Mouse (Mus musculus) central nervous system, embryonic 18 days (tissue): Measurements from ENCODE around the gene Wdr20rt. TPM values are rescaled to one million over a fixed set of nuclear protein-coding genes. Genes with fewer than 3 reads are reported as not detected.

Source experiments
- polyA plus RNA-seq: library from polyadenylated mRNA; depleted of rRNA; stranded (reverse); fragments of >200 nt; gene quantifications from 2 replicates; pipeline ENCODE4 v1.2.3, GENCODE M21; 2012; rRNA removed

Gene Wdr20rt
- not detected in 2 replicates for polyA plus RNA-seq

DNA sequence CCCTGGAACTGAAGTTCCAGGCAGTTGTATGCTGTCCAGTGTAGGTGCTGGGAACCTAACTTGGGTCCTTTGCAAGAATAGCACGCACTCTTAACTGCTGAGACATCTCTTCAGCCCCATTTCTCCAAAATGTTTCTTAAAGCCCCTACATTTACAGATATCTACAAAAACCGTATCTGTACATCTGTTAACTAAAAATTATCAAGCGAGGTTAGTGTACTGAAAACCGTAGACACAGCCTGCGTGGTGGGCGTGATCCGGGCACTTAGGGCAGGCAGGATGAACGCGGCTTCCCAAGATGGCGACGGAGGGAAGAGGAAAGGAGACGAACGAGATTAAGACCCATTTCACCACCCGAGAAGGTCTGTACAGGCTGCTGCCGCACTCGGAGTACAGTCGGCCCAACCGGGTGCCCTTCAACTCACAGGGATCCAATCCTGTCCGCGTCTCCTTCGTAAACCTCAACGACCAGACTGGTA, at the start of gene Wdr20rt:
Wdr20rt (plus strand) TSS at position 51 of the 479 bp plus-strand sequence.

Other genes with a start within 250 kb of the Wdr20rt start
- 52.1 and 55.0 TPM in 2 replicates for gene Prpf39, start 189.2 kb upstream of the Wdr20rt start, polyA plus RNA-seq
- 360 and 410 TPM in 2 replicates for gene Fkbp3, start 151.5 kb upstream of the Wdr20rt start, polyA plus RNA-seq
- gene Fancm, start 149.9 kb upstream of the Wdr20rt start, polyA plus RNA-seq: 7.4 and 7.6 TPM in 2 replicates
- 4.8 and 5.7 TPM in 2 replicates for gene Mis18bp1, start 52.9 kb upstream of the Wdr20rt start, polyA plus RNA-seq